Comparison of ENCODE assay signal across 11 mouse cellular contexts in the genomic region with DNA sequence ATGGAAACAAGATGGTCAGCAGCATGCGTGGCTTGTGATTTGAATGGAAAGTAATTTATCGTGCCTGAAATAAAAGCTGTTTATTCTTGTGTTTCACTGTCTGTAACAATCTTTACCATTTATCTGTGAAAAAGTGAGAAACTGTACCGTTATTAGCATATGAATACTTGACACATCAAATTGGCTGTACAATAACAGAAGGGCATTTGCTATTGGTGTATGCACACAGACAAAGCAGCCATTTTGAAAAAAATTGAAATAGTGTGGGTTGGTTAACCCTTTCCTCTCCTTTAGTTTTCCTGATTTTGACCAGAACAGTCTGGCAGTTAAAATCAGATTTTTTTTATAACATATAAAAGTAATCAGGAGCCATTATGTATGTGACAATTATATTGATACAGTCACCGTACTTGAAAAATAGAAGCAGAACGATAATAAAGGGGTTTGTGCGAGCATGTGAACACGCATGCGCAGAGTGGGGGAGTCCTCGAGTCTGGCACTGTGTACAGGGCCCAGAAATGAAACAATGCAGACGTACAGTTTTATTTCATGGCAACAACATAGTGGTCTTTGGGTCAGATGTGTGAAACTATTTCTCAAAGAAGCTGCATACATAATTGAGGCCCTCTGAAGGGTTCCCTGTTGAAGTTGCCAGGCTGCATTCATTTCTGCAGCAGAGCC.
DNase-seq lines count a peak whose midpoint lies in the region; ATAC-seq and TF ChIP-seq lines count a peak whose summit lies in the region.
"Had no signal": no experiment of that assay in that cellular context is flagged by ENCODE, and none has a peak within 500 bp of the region (broad histone marks: within the 10 kb centered on the region; RNA-seq: fewer than 3 reads in every experiment).

No protein-coding gene starts in this region.

- TF ChIP-seq CTCF in midbrain, postnatal 0 days (IDR thresholded peaks at IDR 0.05) = no peak

- no peaks in the 10 kb centered on the region for H3K9me3 ChIP-seq in forebrain, embryonic 12.5 days
- H3K9me3 ChIP-seq in midbrain, postnatal 0 days (ENCODE audit: low read length) = no peaks in the 10 kb centered on the region
- H3K9me3 ChIP-seq in kidney, embryonic 16.5 days (ENCODE audit: low read length) = no peaks in the 10 kb centered on the region
- no peaks in the 10 kb centered on the region for H3K9me3 ChIP-seq in heart, embryonic 11.5 days (replicated peaks; ENCODE audit: control insufficient read depth, low read length)
- H3K9me3 ChIP-seq: kidney, embryonic 15.5 days had no signal

- peak; percentile 19 for DNase-seq in cerebellum, adult 11-12 months
- peak; percentile 7 to 38 for DNase-seq in layer of hippocampus, adult 8-10 months (ENCODE audit: low spot score in 2 of 2)
- peak; percentile 84 for DNase-seq in midbrain, postnatal 0 days (ENCODE audit: low spot score)
- DNase-seq in urinary bladder, postnatal 4 days (ENCODE audit: low spot score in 2 of 2) = no peak
- no peak for DNase-seq in heart, postnatal 10 days
- DNase-seq: adrenal gland, adult 2 months had no signal

- peak overlapping the region; percentile 89 for H3K27ac ChIP-seq in forebrain, embryonic 12.5 days
- peak overlapping the region; percentile 85 for H3K27ac ChIP-seq in midbrain, postnatal 0 days (ENCODE audit: low read depth, low read length)
- H3K27ac ChIP-seq in kidney, embryonic 16.5 days (ENCODE audit: low read length) = no peak overlapping the region
- H3K27ac ChIP-seq in heart, embryonic 11.5 days (ENCODE audit: low read depth, low read length) = no peak overlapping the region
- H3K27ac ChIP-seq: kidney, embryonic 15.5 days had no signal

- H3K4me2 ChIP-seq in forebrain, embryonic 12.5 days = peak overlapping the region; percentile 39
- H3K4me2 ChIP-seq in midbrain, postnatal 0 days (ENCODE audit: low read depth, low read length, poor library complexity, severe bottlenecking) = peak overlapping the region; percentile 44
- H3K4me2 ChIP-seq in kidney, embryonic 16.5 days (replicated peaks; ENCODE audit: low read depth, low read length) = no peak overlapping the region
- no peak overlapping the region for H3K4me2 ChIP-seq in heart, embryonic 11.5 days
- H3K4me2 ChIP-seq: kidney, embryonic 15.5 days had no signal

- H3K4me1 ChIP-seq in forebrain, embryonic 12.5 days = peaks cover 25% of the 10 kb centered on the region
- no peaks in the 10 kb centered on the region; the same call in 1 of the 2 replicates for H3K4me1 ChIP-seq in midbrain, postnatal 0 days (ENCODE audit: insufficient read depth, low read length)
- H3K4me1 ChIP-seq in kidney, embryonic 16.5 days (ENCODE audit: insufficient read depth, low read length) = no peaks in the 10 kb centered on the region; the same call in 1 of the 2 replicates
- H3K4me1 ChIP-seq in heart, embryonic 11.5 days (ENCODE audit: control insufficient read depth, insufficient read depth, low read length) = no peaks in the 10 kb centered on the region
- H3K4me1 ChIP-seq: kidney, embryonic 15.5 days had no signal

- peak; percentile 86 for ATAC-seq in forebrain, embryonic 12.5 days (ENCODE audit: low FRiP score)
- ATAC-seq in midbrain, postnatal 0 days (ENCODE audit: low FRiP score) = peak; percentile 81
- no peak for ATAC-seq in kidney, embryonic 16.5 days (ENCODE audit: low FRiP score, low TSS enrichment)
- no peak for ATAC-seq in heart, embryonic 11.5 days (replicated peaks; ENCODE audit: insufficient number of reproducible peaks, low FRiP score, low TSS enrichment)

- 29% methylated on average over 10 of the region's 10 CpGs for WGBS in forebrain, embryonic 12.5 days
- 27% methylated on average over 10 of the region's 10 CpGs for WGBS in midbrain, postnatal 0 days
- 81% methylated on average over 10 of the region's 10 CpGs for WGBS in kidney, embryonic 16.5 days
- 86% methylated on average over 10 of the region's 10 CpGs for WGBS in heart, embryonic 11.5 days (ENCODE audit: insufficient replicate concordance)

- 0 out of 2 replicates have a peak overlapping the region, but pooled peaks have one; percentile 5 for H3K4me3 ChIP-seq in forebrain, embryonic 12.5 days (replicated peaks)
- H3K4me3 ChIP-seq in midbrain, postnatal 0 days (ENCODE audit: low read depth, low read length) = peak overlapping the region; percentile 24
- no peak overlapping the region for H3K4me3 ChIP-seq in kidney, embryonic 16.5 days (ENCODE audit: low read length)
- no peak overlapping the region for H3K4me3 ChIP-seq in heart, embryonic 11.5 days (ENCODE audit: low read depth, low read length)
- H3K4me3 ChIP-seq: kidney, embryonic 15.5 days had no signal

- intact Hi-C loops in heart, postnatal 10 days (cut with DNase I) = no loop called here

- H3K36me3 ChIP-seq in forebrain, embryonic 12.5 days (replicated peaks) = no peaks in the 10 kb centered on the region
- no peaks in the 10 kb centered on the region for H3K36me3 ChIP-seq in midbrain, postnatal 0 days (ENCODE audit: insufficient read depth, low read length)
- H3K36me3 ChIP-seq in kidney, embryonic 16.5 days (ENCODE audit: insufficient read depth, low read length) = no peaks in the 10 kb centered on the region
- H3K36me3 ChIP-seq in heart, embryonic 11.5 days (ENCODE audit: control insufficient read depth, insufficient read depth, low read length) = no peaks in the 10 kb centered on the region
- H3K36me3 ChIP-seq: kidney, embryonic 15.5 days had no signal

- no peak overlapping the region for H3K9ac ChIP-seq in forebrain, embryonic 12.5 days
- peak overlapping the region; percentile 36 for H3K9ac ChIP-seq in midbrain, postnatal 0 days (replicated peaks; ENCODE audit: low read length, poor library complexity, severe bottlenecking)
- no peak overlapping the region for H3K9ac ChIP-seq in kidney, embryonic 16.5 days (replicated peaks; ENCODE audit: low read length)
- no peak overlapping the region for H3K9ac ChIP-seq in heart, embryonic 11.5 days (ENCODE audit: low read depth, low read length)
- H3K9ac ChIP-seq: kidney, embryonic 15.5 days had no signal

- 0 out of 2 replicates have a peak, but pooled peaks cover 3% of the 10 kb centered on the region for H3K27me3 ChIP-seq in forebrain, embryonic 12.5 days
- H3K27me3 ChIP-seq in midbrain, postnatal 0 days (ENCODE audit: insufficient read depth, low read length) = no peaks in the 10 kb centered on the region
- no peaks in the 10 kb centered on the region for H3K27me3 ChIP-seq in kidney, embryonic 16.5 days (ENCODE audit: insufficient read depth, low read length)
- no peaks in the 10 kb centered on the region for H3K27me3 ChIP-seq in heart, embryonic 11.5 days (ENCODE audit: control insufficient read depth, insufficient read depth, low read length)
- H3K27me3 ChIP-seq: CH12.LX; kidney, embryonic 15.5 days had no signal

Comparison
In these comparisons a context has a peak if more than half of its experiments do, and no peak if none do; other contexts are left out.
1. DNase-seq: peak in cerebellum, adult 11-12 months (single experiment), layer of hippocampus, adult 8-10 months (2 of 2) and midbrain, postnatal 0 days (single experiment); none in urinary bladder, postnatal 4 days (0 of 2) and heart, postnatal 10 days (0 of 2).
2. ATAC-seq: peak in forebrain, embryonic 12.5 days (single experiment) and midbrain, postnatal 0 days (single experiment); none in kidney, embryonic 16.5 days (single experiment) and heart, embryonic 11.5 days (single experiment).
3. H3K27ac ChIP-seq: peak in forebrain, embryonic 12.5 days (single experiment) and midbrain, postnatal 0 days (single experiment); none in kidney, embryonic 16.5 days (single experiment) and heart, embryonic 11.5 days (single experiment).
4. H3K4me2 ChIP-seq: peak in forebrain, embryonic 12.5 days (single experiment) and midbrain, postnatal 0 days (single experiment); none in kidney, embryonic 16.5 days (single experiment) and heart, embryonic 11.5 days (single experiment).
5. H3K4me3 ChIP-seq: peak in forebrain, embryonic 12.5 days (single experiment) and midbrain, postnatal 0 days (single experiment); none in kidney, embryonic 16.5 days (single experiment) and heart, embryonic 11.5 days (single experiment).